Mouse (Mus musculus) lung, embryonic 16.5 days (tissue): ENCODE measurements around the gene Acat3. TPM values are rescaled to one million over a fixed set of nuclear protein-coding genes. Genes with fewer than 3 reads are reported as not detected.
A peak's percentile ranks its signal among the peaks of the same experiment; 100 is the strongest.
"Not testable (repeated sequence)": the region's sequence is repeated elsewhere in the genome, so short reads cannot be mapped to it uniquely, and the experiment has no call there.

Experiments
- ATAC-seq: fragments of 200-750 bp; cut with Nextera tagmentation; 2 replicates; pipeline ENCODE4 v1.8.0; 2017; ENCODE audit warnings: low read depth, mild to moderate bottlenecking, moderate library complexity
- H3K27ac ChIP-seq: fragments of 300-500 bp; sonication (generic); 2 replicates; pipeline ENCODE4 v1.5.1; 2014; ENCODE audit warnings: mild to moderate bottlenecking, control low read depth, low read length
- H3K27me3 ChIP-seq: fragments of 300-500 bp; sonication (generic); 2 replicates; pipeline ENCODE4 v1.6.1; 2014; ENCODE audit warnings: low read depth, low read length, mixed read lengths; ENCODE audit not compliant: control insufficient read depth, insufficient read depth
- H3K36me3 ChIP-seq: fragments of 300-500 bp; sonication (generic); 2 replicates; pipeline ENCODE4 v1.6.1; 2014; ENCODE audit warnings: low read length; ENCODE audit not compliant: control insufficient read depth, insufficient read depth
- H3K4me1 ChIP-seq: fragments of 300-500 bp; sonication (generic); replicated peaks from 2 replicates; pipeline ENCODE4 v1.6.1; 2014; ENCODE audit warnings: low read length, mixed read lengths; ENCODE audit not compliant: control insufficient read depth, insufficient read depth
- H3K4me2 ChIP-seq: fragments of 300-500 bp; sonication (generic); 2 replicates; pipeline ENCODE4 v1.6.1; 2014; ENCODE audit warnings: low read depth, low read length, control low read depth
- H3K4me3 ChIP-seq: fragments of 300-500 bp; sonication (generic); 2 replicates; pipeline ENCODE4 v1.5.1; 2014; ENCODE audit warnings: mild to moderate bottlenecking, low read length, control low read depth
- H3K9ac ChIP-seq: fragments of 300-500 bp; sonication (generic); 2 replicates; pipeline ENCODE4 v1.6.1; 2014; ENCODE audit warnings: low read length, control low read depth
- H3K9me3 ChIP-seq: fragments of 300-500 bp; sonication (generic); 2 replicates; pipeline ENCODE4 v1.6.1; 2016; ENCODE audit warnings: low read length; ENCODE audit not compliant: control insufficient read depth
- WGBS: fragments of 180-500 bp; shearing (Covaris S2); extraction: QIAGEN DNeasy Blood & Tissue Kit; methylation state at CpG from one replicate; pipeline ENCODE4 v1.1.7; 2014; 5-methylcytosine and 5-hydroxymethylcytosine counted together
- polyA plus RNA-seq: library from polyadenylated mRNA; unstranded; fragments of >200 nt; fragmentation: Nextera tagmentation; extraction: Ambion mirVana; gene quantifications from 2 replicates; pipeline ENCODE4 v1.2.1, GENCODE M21; 2015

Gene Acat3
- polyA plus RNA-seq, 1 experiment from 2014 or later, result 0.87 TPM

- Histone ChIP-seq H3K4me3 (no peak overlapping the region), H3K27ac (no peak overlapping the region), H3K9me3 (no peaks in the 10 kb centered on the region), H3K9ac (no peak overlapping the region), H3K36me3 (peaks cover 6% of the 10 kb centered on the region; the same call in 1 of the 2 replicates), H3K4me1 (peaks cover 3% of the 10 kb centered on the region; the same call in 1 of the 2 replicates), H3K27me3 (no peaks in the 10 kb centered on the region), H3K4me2 (no peak overlapping the region)
- 83% methylated on average over 8 of the region's 8 CpGs for WGBS
- no peak for ATAC-seq
Measured at GRCm38 (mm10) chr17:12956664-12957063, 16.3 kb upstream of the Acat3 start.

DNA sequence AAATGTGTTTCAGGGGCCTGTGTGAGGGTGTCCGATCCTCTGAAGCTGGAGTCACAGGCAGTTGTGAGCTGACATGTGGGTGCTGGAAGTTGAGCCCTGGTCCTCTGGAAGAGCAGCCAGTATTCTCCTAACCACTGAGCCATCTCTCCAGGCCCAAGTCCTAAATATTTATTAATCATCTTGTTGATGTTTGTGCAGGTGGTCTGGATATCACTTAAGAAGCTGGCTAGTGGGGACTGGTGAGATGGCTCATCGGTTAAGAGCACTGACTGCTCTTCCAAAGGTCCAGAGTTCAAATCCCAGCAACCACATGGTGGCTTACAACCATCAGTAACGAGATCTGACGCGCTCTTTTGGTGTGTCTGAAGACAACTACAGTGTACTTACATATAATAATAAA is 9.3 kb upstream of the Acat3 start:
- Histone ChIP-seq H3K4me3 (no peak overlapping the region), H3K27me3 (no peaks in the 10 kb centered on the region), H3K9me3 (no peaks in the 10 kb centered on the region), H3K4me1 (no peaks in the 10 kb centered on the region), H3K9ac (no peak overlapping the region), H3K27ac (no peak overlapping the region), H3K36me3 (peaks cover 15% of the 10 kb centered on the region), H3K4me2 (no peak overlapping the region)
- 92% methylated on average over 5 of the region's 5 CpGs for WGBS
- ATAC-seq, result no peak

GRCm38 (mm10) chr17:12942459-12943162 is 2.2 kb upstream of the Acat3 start:
- Histone ChIP-seq H3K27ac (no peak overlapping the region), H3K4me1 (0 out of 2 replicates have a peak, but pooled peaks cover 4% of the 10 kb centered on the region), H3K4me3 (no peak overlapping the region), H3K27me3 (no peaks in the 10 kb centered on the region), H3K36me3 (peaks cover 7% of the 10 kb centered on the region), H3K9ac (no peak overlapping the region), H3K9me3 (no peaks in the 10 kb centered on the region), H3K4me2 (no peak overlapping the region)
- WGBS, result 90% methylated on average over 6 of the region's 6 CpGs
- ATAC-seq, result no peak

- 64% methylated on average over 8 of the region's 8 CpGs for WGBS
- Histone ChIP-seq H3K27ac (no peak overlapping the region), H3K4me2 (no peak overlapping the region), H3K27me3 (no peaks in the 10 kb centered on the region), H3K4me1 (0 out of 2 replicates have a peak, but pooled peaks cover 4% of the 10 kb centered on the region), H3K4me3 (no peak overlapping the region), H3K9ac (no peak overlapping the region), H3K9me3 (no peaks in the 10 kb centered on the region), H3K36me3 (peaks cover 7% of the 10 kb centered on the region)
- no peak for ATAC-seq
Measured at GRCm38 (mm10) chr17:12941543-12942260, 1.3 kb upstream of the Acat3 start.

DNA sequence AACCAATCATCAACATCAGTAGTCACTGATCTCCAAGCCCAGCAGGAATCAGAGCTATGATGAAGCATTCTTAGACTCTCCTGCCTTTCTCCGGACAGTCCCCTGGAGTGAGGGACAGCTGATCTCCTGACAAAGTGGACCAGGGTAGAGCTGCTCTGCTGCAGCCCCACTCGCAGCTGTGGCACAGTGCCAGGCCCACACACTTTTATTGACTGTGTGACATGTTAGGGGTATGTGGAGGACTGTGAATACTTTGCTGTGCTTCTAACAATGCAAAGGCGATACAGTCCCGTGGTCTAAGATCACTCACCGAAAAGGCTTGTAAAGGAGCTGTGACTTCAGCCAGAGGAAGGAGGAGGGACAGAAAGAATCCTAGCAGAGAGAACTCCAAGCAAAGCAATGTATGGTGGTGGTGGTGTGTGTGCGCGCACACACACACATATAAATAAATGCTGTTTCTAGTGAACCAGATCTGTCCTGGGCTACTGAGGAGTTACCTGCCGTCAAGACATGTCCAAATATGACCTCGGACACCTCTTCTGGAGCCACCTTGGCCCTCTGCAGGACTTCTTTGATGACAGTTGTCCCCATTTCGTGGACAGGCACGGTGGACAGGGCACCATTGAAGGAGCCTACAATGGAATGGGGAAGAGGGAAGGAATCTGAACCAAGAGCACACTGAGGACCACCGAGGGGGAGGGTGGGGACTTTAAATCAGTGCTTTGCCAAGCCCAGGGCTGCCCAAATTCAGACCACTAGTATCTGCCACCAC is 837 bp downstream of the Acat3 start:
- not testable (repeated sequence) for H3K4me1 ChIP-seq, H3K27ac ChIP-seq, H3K36me3 ChIP-seq, H3K27me3 ChIP-seq, H3K9me3 ChIP-seq
- H3K4me3 ChIP-seq, result peak overlapping the region; percentile 30
- peak overlapping the region; percentile 50 for H3K4me2 ChIP-seq
- peak overlapping the region; percentile 34; the same call in 1 of the 2 replicates for H3K9ac ChIP-seq
- ATAC-seq, result peak; percentile 64
- WGBS, result 25% methylated on average over 2 of the region's 12 CpGs

DNA sequence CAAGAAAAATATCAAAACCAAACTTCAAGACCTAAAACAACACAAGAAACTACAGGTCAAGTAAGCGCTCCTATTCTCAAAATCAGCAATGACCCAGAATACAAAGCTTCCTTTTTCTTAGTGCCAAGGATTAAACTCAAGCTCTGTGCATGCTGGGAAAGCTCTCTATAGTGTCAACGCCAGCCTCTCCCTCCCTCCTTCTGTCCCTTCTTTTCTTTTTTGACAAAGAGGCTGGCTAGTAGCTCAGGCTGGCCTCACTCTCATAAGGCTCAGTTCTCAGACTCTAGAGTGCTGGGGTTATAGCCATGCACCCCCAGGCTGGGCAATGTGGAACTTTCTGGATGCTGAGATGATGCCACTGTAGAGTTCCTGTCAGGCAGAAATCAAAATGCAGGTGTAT is 2.3 kb downstream of the Acat3 start:
- Histone ChIP-seq H3K9ac (no peak overlapping the region), H3K27me3 (no peaks in the 10 kb centered on the region), H3K4me2 (no peak overlapping the region), H3K4me3 (no peak overlapping the region), H3K4me1 (0 out of 2 replicates have a peak, but pooled peaks cover 4% of the 10 kb centered on the region), H3K27ac (no peak overlapping the region), H3K9me3 (no peaks in the 10 kb centered on the region), H3K36me3 (no peaks in the 10 kb centered on the region)
- no peak for ATAC-seq
- 55% methylated on average over 2 of the region's 2 CpGs for WGBS

- H3K4me2 ChIP-seq, result no peak overlapping the region
- H3K27me3 ChIP-seq, result no peaks in the 10 kb centered on the region
- no peak overlapping the region for H3K27ac ChIP-seq
- H3K36me3 ChIP-seq, result no peaks in the 10 kb centered on the region
- no peaks in the 10 kb centered on the region for H3K9me3 ChIP-seq
- no peak for ATAC-seq
- no peak overlapping the region for H3K4me3 ChIP-seq
- H3K4me1 ChIP-seq, result 0 out of 2 replicates have a peak, but pooled peaks cover 4% of the 10 kb centered on the region
- WGBS, result 60% methylated on average over 2 of the region's 2 CpGs
- H3K9ac ChIP-seq, result no peak overlapping the region
Measured at GRCm38 (mm10) chr17:12937412-12937970, 2.9 kb downstream of the Acat3 start.

DNA sequence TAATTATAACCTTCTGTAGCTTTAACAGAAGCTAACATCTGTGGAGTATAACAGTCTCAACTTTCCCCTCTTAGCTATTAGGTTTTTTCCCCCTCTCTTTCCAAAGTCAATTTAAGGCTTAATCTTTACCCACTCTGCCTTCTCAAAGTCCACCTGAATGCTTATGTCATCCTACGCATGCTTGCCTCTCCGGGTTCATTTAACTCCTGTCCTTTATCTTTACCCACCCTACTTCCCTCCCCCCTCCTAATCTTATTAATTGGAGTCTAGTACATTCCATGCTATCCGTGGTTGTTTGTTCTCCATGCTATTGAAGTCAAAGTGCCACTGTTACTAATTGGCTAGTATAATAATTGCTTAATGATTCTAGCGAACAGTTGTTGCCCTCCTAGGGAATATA is 4.7 kb downstream of the Acat3 start:
- H3K4me2 ChIP-seq, result no peak overlapping the region
- H3K36me3 ChIP-seq, result no peaks in the 10 kb centered on the region
- H3K4me1 ChIP-seq, result 0 out of 2 replicates have a peak, but pooled peaks cover 4% of the 10 kb centered on the region
- no peak overlapping the region for H3K4me3 ChIP-seq
- H3K9ac ChIP-seq, result no peak overlapping the region
- 48% methylated on average over 4 of the region's 4 CpGs for WGBS
- H3K27me3 ChIP-seq, result no peaks in the 10 kb centered on the region
- no peaks in the 10 kb centered on the region for H3K9me3 ChIP-seq
- ATAC-seq, result no peak
- no peak overlapping the region for H3K27ac ChIP-seq

DNA sequence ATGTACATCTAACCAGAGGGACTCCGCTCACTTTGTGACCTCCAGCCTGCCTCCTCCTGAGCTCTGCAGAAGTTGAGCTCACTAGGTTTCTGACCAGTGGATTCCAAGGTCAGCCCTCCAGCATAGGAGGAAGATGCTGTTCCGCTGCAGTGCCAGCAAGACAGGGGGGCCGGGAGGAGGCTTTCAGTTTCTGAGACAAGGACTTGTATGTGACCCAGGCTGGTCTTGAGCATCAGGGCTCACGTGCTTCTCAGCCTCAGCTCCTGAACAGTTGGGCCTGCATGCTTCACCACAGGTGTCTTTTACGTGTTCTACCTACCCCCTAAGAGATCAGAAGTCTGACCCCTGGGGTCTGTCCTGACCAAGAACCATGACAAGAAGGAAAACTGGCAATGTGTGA is 8.8 kb downstream of the Acat3 start:
- H3K9me3 ChIP-seq, H3K36me3 ChIP-seq, H3K4me3 ChIP-seq, H3K27ac ChIP-seq, H3K4me1 ChIP-seq, H3K27me3 ChIP-seq, H3K4me2 ChIP-seq, ATAC-seq, H3K9ac ChIP-seq: not testable (repeated sequence)
- 85% methylated on average over 5 of the region's 5 CpGs for WGBS
